Mouse (Mus musculus) retina, embryonic 14.5 days (tissue): ENCODE measurements around the gene Smurf2.

ENCODE experiments used
- DNase-seq: peaks from one replicate; pipeline ENCODE4 v3.0.0-alpha.2; 2015; ENCODE audit warnings: low spot score

Smurf2 gene

GRCm38 (mm10) chr11:106777395-106777794, 143.1 kb downstream of the Smurf2 start:
- DNase-seq: no peak

GRCm38 (mm10) chr11:106776960-106777359, 143.6 kb downstream of the Smurf2 start:
- DNase-seq: no peak

GRCm38 (mm10) chr11:106773061-106773460, 147.5 kb downstream of the Smurf2 start:
- DNase-seq: no peak

GRCm38 (mm10) chr11:106770195-106770974, 150.1 kb downstream of the Smurf2 start:
- DNase-seq: no peak
